Mouse (Mus musculus): ENCODE measurements around the gene Pla2g3.
A peak's percentile ranks its signal among the peaks of the same experiment; 100 is the strongest.

- TF ChIP-seq POLR2A (IDR thresholded peaks at IDR 0.05; ENCODE audit: extremely low read depth, insufficient read depth, low read length) (no peak), CTCF (IDR thresholded peaks at IDR 0.05; ENCODE audit: low read depth, low read length) (0 out of 2 replicates have a peak, but pooled peaks have one; percentile 11)
Observed at GRCm38 (mm10) chr11:3539826-3540196, 51.7 kb downstream of the Pla2g3 start.

Data from liver, adult 2 months (tissue).